Mouse (Mus musculus) gastrocnemius, postnatal 10 days (tissue): ENCODE data around the gene Dcun1d1. TPM values are rescaled to one million over a fixed set of nuclear protein-coding genes. Genes with fewer than 3 reads are reported as not detected.

Source experiments
- DNase-seq: peaks from one replicate; pipeline ENCODE4 v3.0.0; 2021; ENCODE audit warnings: mixed read lengths
- total RNA-seq, 2 experiments: library from RNA; stranded (reverse); gene quantifications; 2 replicates each; pipeline ENCODE4 v1.2.3; 2021

Dcun1d1 gene
- total RNA-seq, 2 experiments from 2014 or later = 75.4 to 78.0 TPM

DNA sequence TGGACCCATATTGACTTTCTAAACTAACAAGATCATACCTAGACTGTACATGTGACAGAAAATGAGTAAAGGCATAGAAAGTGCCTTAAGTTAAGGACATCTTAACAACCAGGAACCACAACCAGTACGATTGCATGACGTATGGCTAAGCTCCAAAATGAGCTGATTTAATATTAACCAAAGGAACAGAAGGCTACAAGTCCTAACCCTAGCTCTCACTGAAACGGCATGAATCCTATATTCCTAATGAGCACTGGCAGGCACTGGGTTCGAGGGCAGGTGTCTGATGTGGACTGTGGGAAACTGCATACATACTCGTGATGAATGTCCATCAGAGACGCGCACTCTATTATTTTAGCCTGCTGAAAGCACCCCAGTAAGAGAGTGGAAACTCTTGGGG, 5.9 kb downstream of the Dcun1d1 start:
- no peak for DNase-seq

- DNase-seq = no peak
Observed at GRCm38 (mm10) chr3:35929831-35930230, 7.4 kb downstream of the Dcun1d1 start.

DNA sequence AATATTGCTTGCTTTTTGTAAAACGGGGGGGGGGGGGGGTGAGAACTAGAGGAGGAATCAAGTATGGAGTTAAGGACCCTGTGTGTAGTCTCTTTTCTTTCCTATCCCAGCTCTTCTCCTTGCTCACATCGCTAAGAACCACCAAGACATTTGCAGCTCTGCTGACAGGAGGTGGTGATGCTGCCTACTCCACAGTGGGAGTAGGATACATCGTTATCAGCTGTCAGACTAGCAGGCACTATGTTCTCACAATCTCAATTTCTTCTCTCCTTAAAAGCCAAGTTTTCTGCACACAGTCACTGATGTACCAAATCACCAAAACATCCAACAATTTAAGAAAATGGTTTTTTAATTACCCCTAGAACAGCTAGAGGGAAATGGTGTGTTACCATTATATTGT, 7.8 kb downstream of the Dcun1d1 start:
- DNase-seq = no peak

DNA sequence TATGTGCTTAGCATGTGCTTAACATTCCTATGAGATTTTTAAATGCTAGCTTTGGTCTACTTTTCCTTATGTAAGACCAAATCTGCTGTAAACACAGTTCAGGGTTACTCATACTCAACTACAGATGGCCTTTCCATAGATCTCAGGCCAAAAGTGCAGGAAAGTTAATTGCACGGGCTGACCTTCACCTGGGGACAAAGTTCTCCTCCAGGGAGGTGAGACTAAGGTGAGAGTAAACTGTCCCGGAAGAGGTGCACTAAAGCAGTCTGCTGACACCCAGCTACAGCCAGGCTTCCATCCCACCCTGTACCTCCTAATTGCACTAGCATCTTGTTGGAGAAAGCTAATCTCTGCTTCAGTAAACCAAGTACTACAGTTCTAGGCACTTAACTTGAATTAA, 11.4 kb downstream of the Dcun1d1 start:
- no peak for DNase-seq

GRCm38 (mm10) chr3:35924007-35924406, 13.2 kb downstream of the Dcun1d1 start:
- no peak for DNase-seq

GRCm38 (mm10) chr3:35923495-35923894, 13.8 kb downstream of the Dcun1d1 start:
- DNase-seq = no peak

- no peak for DNase-seq
Observed at GRCm38 (mm10) chr3:35922522-35922921, 14.7 kb downstream of the Dcun1d1 start.

- DNase-seq = no peak
Observed at GRCm38 (mm10) chr3:35918229-35918628, 19.0 kb downstream of the Dcun1d1 start.

DNA sequence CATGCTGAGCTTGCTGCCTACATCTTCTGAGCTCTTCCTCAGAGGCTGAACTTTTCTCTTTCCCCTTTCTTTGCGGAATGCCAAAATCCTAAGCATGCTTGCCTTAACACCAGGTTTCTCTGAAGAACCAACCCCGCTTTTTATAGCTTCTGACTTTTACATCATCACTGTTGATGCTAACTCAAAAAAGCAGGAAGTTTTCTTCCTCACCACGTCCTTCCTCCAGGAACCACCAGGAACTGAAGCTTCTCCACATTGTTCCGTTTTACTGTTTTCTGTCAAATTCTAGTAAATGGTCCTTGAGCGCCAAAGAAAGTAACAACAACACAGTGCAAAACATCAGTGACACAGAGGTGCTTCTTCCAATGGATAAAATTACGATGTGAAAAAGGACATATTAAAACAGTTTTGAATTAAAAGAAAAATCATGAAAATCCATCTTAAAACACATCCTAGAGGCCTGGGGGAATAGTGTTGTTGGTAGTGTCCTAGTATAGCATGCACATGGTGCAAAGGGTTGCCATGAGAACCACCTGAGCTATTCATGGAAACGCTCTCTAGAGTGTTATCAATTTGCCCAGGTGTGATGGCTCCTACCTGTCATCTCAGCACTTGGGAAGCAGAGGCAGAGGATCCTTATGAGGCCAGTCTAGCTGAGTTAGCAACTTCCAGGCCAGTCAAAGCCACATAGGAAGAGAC, 28.1 kb downstream of the Dcun1d1 start:
- DNase-seq = no peak

- no peak for DNase-seq
Observed at GRCm38 (mm10) chr3:35900555-35901204, 36.6 kb downstream of the Dcun1d1 start.

GRCm38 (mm10) chr3:35899109-35899508, 38.1 kb downstream of the Dcun1d1 start:
- DNase-seq = no peak

GRCm38 (mm10) chr3:35897900-35898299, 39.3 kb downstream of the Dcun1d1 start:
- no peak for DNase-seq

GRCm38 (mm10) chr3:35893156-35893555, 44.1 kb downstream of the Dcun1d1 start:
- no peak for DNase-seq

GRCm38 (mm10) chr3:35891123-35891522, 46.1 kb downstream of the Dcun1d1 start:
- no peak for DNase-seq

GRCm38 (mm10) chr3:35889531-35889930, 47.7 kb downstream of the Dcun1d1 start:
- no peak for DNase-seq

GRCm38 (mm10) chr3:35883267-35883666, 54.0 kb downstream of the Dcun1d1 start:
- no peak for DNase-seq

GRCm38 (mm10) chr3:35849326-35849725, 87.9 kb downstream of the Dcun1d1 start:
- no peak for DNase-seq

Other genes with a start within 250 kb of the Dcun1d1 start
- 10 to 100 TPM; 21.9 to 32.8 TPM for gene Atp11b, start 183.3 kb downstream of the Dcun1d1 start, total RNA-seq
- 10 to 100 TPM; 22.3 to 26.1 TPM for gene Mccc1, start 63.2 kb upstream of the Dcun1d1 start, total RNA-seq
- not detected for gene Ccdc144b, start 116.1 kb upstream of the Dcun1d1 start, total RNA-seq
- gene Acad9, start 128.5 kb upstream of the Dcun1d1 start, total RNA-seq = 10 to 100 TPM; 22.8 to 26.1 TPM
- 1 to 10 TPM; 3.6 to 4.6 TPM for gene D3Ertd254e, start 213.6 kb upstream of the Dcun1d1 start, total RNA-seq